Mouse (Mus musculus) embryo, embryonic 10 days (tissue): Measurements from ENCODE around the gene Micall2.
"Not testable (repeated sequence)": the region's sequence is repeated elsewhere in the genome, so short reads cannot be mapped to it uniquely, and the experiment has no call there.

ENCODE experiments used
- DNase-seq: peaks from one replicate; pipeline ENCODE4 v3.0.0-alpha.2; 2015; ENCODE audit warnings: low spot score

Gene Micall2

DNA sequence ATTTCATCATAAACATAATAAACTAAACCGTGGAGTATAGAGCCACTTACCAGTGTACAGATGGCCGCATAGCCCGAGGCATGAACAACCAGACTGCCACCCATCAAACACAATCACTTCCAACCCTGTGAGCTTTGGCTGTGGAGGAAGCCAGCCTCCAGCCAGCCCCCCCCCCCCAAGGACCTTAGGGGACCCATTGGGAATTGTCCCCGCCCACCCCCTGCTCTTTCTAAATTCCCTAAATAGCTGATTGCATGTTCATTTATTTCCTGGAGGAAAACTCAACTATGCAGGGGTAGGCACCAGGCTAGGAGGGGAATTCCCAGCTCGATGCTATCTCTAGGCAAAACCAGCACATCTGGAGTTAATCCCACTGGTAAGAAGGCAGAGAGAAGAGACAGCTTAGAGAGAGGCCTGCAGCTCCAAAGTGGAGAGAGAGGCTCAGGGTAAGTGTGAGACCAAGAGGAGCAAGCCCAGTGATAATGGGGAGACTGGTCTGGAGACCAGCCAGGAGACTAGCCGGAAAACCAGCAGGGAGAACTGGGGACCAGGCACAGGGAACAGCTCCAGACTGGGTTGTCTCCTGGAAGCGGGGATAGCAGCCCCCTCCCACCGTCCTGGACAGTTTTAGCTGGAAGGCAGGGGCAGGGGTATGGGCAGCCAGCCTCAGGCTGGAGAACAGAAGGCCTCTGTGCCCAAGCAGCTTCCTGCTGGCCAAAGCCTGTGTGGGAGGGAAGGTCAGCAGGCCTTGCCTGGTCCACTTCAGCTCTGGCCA, 5.2 kb downstream of the Micall2 start:
- peak; percentile 64 for DNase-seq

- no peak for DNase-seq
Observed at GRCm38 (mm10) chr5:139727261-139727660, 8.9 kb downstream of the Micall2 start.

GRCm38 (mm10) chr5:139726186-139726585, 9.9 kb downstream of the Micall2 start:
- DNase-seq, result no peak

- peak; percentile 78 for DNase-seq
Observed at GRCm38 (mm10) chr5:139724336-139725116, 11.6 kb downstream of the Micall2 start.

DNA sequence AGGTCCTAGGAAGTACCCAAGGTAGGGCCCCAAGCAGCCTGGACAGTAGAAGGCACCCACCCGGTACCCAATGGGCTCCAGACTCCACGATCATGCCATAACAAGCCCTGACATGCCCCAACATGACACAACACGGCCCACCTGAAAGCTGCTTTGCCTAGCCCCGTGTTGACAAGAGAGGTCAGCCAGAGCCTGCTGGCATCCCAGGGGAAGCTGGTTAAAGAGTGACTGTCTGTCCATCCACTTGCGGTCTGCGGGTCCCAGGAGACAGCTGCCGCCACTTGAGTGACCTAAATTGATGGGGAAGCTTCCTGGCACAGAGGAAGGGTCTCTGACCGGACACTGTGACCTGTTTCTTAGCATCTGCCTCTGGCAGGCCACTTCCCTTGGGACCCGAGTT, 13.0 kb downstream of the Micall2 start:
- DNase-seq, result peak; percentile 31

GRCm38 (mm10) chr5:139722709-139723108, 13.4 kb downstream of the Micall2 start:
- DNase-seq, result peak; percentile 47

DNA sequence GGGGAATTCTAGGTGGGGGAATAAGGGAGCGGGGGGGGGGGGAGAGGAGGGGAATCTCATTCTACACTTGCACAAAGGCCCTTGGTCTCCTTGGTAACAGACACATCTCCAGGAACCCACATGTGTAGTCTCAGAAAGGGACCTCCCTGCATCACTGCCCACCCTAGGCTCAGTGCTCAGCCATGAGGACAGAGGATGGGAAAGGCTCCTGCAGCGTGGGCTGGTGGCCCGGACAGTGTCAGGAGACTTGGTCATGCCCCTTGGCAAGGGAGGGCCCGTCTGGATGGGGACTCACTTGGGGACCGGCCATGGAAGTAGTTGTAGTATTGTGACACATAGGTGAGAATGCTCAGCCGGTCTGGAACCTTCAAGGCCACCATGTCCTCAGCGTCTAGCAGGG, 17.2 kb downstream of the Micall2 start:
- no peak for DNase-seq

GRCm38 (mm10) chr5:139718540-139718939, 17.6 kb downstream of the Micall2 start:
- DNase-seq, result no peak

DNA sequence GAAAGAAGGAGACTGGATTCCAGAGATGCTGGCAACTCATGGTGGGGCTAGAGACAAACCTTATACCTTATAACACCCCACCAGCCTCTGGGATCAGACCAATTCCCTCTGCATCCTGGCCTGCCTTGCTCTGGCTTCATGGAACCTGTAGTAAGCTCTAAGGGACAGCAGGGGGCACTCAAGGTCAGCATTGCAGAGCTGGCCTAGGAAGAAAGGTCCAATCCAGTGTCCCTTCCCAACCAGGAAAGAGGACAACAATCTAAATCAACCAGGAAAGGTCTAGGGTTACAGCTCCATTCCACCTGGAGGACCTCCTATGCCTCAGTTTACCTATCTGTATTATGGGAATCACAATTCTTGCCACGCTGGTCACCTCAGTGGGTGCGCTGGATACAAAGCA, 18.4 kb downstream of the Micall2 start:
- peak; percentile 83 for DNase-seq

DNA sequence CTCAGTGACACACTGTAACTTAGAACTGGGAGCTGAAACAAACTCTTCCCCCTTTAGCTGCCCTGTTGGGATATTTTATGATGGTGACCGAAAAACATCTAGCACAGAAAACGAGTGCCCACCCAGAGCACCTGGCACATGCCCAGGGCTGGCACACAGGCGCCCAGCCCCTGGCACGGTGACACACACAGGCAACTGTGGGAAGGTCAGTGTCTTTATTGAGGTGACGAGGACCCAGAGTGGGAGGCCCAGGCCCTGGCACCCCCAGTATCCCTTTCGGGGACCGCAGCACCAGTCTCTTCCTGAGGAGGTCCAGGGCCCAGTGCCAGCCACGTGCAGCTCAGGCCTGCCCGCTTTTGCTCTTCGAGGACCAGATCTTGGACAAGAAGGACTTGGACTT, 29.6 kb downstream of the Micall2 start:
- no peak for DNase-seq

DNA sequence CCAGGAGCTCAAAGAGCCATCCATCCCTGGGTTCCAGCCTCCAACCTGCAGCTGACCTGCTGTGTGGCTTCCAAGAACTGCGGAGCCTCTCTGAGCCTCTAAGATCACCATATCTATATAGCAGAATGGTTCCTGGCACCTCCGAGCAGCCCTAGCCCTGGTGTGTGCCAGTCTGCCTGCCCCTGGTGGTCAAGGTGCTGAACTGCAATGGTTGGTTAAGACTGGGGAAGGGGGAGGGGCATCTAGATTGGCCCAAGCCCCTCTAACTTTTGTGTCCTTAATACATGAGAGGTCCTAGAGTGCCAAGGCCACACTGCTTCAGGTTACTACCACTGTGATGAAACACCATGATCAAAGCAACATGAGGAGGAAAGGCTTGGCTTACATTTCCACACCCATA, 33.2 kb downstream of the Micall2 start:
- DNase-seq, result peak; percentile 55

- DNase-seq, result no peak
Observed at GRCm38 (mm10) chr5:139702236-139702635, 33.9 kb downstream of the Micall2 start.

DNA sequence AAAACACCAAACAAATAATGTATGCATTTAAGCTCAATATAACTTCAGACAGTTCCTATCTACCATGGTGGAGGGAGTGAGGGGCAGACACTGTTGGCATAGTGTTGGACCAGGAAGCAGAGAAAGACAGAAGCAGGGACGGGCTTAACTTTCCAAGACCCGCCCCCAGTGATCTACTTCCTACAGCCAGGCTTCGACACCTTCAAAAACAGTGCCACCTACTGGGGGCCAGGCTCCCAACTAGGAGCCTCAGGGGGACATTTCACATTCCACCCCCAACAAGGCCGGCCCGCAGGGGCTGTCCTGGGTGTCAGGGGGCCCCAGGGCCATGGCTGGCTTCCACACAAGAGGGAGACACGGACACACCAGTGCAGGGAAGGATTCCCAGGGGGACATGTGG, 39.2 kb downstream of the Micall2 start:
- no peak for DNase-seq

- DNase-seq, result not testable (repeated sequence)
Observed at GRCm38 (mm10) chr5:139695876-139696275, 40.3 kb downstream of the Micall2 start.

DNA sequence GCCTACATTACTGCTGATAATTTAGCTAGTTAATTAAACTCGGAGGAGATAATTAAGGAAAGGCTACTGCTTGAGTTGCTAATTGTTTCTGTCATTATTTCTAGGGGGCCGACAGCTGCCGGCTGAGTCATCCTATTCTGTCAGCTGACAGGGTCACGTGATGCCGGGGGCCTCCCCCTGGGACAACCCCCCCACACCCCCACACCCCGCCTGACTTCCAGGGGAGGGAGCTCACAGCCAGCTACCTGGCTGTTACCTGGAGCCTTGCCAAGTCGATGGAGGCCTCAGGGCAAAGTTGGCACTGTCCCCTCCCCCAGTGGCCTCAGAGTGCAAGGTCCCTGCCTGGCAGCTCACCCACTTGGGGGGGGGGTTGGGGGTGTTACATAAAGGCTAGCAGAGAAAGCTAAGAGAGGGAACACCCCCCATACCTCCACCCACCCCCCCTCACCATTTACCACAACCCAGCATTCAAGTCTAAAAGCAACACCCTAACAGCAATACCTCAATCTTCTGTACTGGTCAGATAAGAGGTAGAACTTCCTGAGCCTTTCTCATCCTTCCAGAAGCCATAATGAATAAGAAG, 41.1 kb downstream of the Micall2 start:
- DNase-seq, result no peak

DNA sequence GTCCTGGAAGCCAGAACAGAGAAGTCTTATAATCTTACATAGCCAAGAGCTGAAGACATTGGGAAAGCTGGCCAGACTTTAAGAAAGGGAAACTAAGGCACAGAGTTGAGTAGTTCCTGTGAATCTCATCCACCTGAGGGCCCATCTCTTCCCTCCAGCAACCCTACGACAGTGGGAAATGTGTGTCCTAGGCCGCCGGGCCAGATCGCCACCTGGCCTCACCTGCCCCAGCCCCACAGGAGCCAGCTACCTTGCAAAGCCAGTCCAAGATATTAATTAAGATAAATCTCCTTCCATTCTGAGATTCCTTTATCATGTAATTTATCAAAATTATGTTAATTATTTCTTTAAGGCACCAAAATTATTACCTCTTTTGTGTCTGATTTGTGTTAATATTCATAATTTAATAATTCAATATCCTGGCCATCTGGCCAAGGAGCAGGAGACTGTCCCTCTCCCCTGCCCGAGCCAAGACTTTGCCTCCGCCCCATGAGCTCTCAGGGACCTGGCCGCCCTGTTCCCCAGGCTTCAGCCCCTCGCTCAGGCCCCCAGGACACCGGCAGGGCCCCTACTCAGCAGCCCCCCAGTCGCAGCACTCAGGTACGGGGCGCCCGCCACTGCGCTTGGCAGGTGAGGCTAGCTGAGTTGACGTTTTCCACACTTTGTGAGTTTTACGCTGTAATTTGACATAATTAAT, 41.7 kb downstream of the Micall2 start:
- DNase-seq, result no peak

- no peak for DNase-seq
Observed at GRCm38 (mm10) chr5:139690791-139691190, 45.3 kb downstream of the Micall2 start.

GRCm38 (mm10) chr5:139688356-139688755, 47.8 kb downstream of the Micall2 start:
- DNase-seq, result no peak

DNA sequence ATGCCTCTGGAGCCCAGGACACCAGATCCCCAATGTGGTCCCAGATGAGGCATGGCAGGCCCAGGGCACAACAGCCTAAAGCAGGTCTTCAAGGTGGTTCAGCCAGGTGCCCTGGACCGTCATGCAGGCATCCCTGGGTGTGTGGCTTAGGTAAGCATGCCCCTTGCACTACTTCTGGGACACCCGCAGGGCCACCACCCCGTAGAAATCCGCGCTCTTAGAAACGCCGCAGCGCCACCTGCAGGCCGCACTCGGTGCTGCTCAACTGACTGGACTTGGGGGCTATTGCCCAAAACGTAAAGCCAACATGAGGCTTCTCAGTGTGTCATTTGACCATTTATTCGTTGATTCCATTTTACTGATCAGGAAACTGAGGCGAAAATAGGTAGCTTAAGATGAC, 48.5 kb downstream of the Micall2 start:
- DNase-seq, result peak; percentile 78

DNA sequence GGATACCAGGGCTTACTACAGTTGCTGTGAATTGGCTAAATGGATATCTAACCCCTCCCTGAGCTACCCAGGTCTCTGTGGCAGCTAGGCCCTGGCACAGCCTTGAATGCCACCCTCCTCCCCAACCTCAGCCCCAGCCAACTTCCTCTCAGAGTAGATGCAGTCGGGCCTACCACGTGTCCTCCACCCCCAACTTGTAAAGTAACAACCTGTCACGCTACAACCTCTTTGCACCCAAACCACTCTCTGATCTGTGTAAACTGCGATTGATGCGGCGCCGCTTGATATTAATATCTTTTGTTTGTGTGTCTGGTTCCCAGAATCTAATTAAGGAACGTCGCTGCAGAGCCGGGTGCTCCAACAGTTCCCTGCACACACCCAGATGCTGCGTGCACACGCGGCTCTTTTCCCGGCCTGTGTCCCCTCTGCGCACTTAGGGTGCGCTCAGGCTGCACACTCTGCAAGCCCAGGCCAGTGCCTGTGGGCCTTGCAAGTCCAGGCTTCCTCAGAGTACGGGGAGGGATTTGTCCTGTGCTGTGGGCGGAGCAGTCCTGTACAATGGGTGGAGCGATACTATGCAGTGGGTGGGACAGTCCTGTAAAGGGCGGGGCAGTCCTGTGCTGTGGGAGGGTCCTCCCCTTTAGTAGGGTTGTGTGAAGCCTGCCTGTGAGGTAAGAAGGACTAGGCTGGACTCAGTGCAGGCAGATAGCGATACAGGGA, 49.4 kb downstream of the Micall2 start:
- peak; percentile 85 for DNase-seq

- DNase-seq, result no peak
Observed at GRCm38 (mm10) chr5:139683228-139683627, 52.9 kb downstream of the Micall2 start.

- DNase-seq, result no peak
Observed at GRCm38 (mm10) chr5:139682631-139682977, 53.5 kb downstream of the Micall2 start.
